Comparison of ENCODE assay signal across 16 mouse cellular contexts in the genomic region with DNA sequence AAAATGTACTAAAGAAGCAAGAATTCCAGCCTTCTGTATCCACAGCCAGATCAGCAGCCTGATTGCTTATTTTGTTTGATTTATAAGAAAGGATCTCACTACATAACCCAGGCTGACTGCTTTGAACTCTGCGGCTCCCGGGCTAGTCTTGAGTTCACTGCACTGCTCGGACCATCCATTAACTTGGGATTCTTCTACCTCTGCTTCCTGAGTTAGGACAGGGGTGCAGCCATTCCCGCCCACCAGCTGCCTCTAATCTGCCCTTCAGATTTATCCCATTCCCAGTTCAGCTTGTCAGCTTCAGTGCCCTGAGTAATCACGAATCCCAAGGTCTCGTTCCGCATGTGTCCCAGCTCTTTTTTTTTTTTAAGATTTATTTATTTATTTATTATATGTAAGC.
DNase-seq lines count a peak whose midpoint lies in the region; ATAC-seq and TF ChIP-seq lines count a peak whose summit lies in the region.
"Had no signal": no experiment of that assay in that cellular context is flagged by ENCODE, and none has a peak within 500 bp of the region (broad histone marks: within the 10 kb centered on the region; RNA-seq: fewer than 3 reads in every experiment).

No protein-coding gene starts in this region.

- TF ChIP-seq EP300 in liver, postnatal 0 days (IDR thresholded peaks at IDR 0.05; ENCODE audit: low read depth), result no peak

- H3K4me1 ChIP-seq in intestine, embryonic 14.5 days (replicated peaks; ENCODE audit: control insufficient read depth, insufficient read depth, low read length), result peaks cover 7% of the 10 kb centered on the region; the same call in 1 of the 2 replicates
- H3K4me1 ChIP-seq in intestine, embryonic 15.5 days (replicated peaks), result no peaks in the 10 kb centered on the region; the same call in 1 of the 2 replicates
- peaks cover 16% of the 10 kb centered on the region for H3K4me1 ChIP-seq in liver, postnatal 0 days (ENCODE audit: insufficient read depth)
- H3K4me1 ChIP-seq in liver, embryonic 12.5 days, result 0 out of 2 replicates have a peak, but pooled peaks cover 6% of the 10 kb centered on the region
- peaks cover 25% of the 10 kb centered on the region for H3K4me1 ChIP-seq in neural tube, embryonic 12.5 days
- H3K4me1 ChIP-seq: embryonic facial prominence, embryonic 13.5 days had no signal

- 33% methylated on average over 7 of the region's 7 CpGs for WGBS in intestine, embryonic 14.5 days
- WGBS in intestine, embryonic 15.5 days, result 49% methylated on average over 7 of the region's 7 CpGs
- WGBS in liver, postnatal 0 days (ENCODE audit: insufficient replicate concordance), result 89% methylated on average over 7 of the region's 7 CpGs
- WGBS in liver, embryonic 12.5 days (ENCODE audit: insufficient replicate concordance), result 87% methylated on average over 7 of the region's 7 CpGs
- 30% methylated on average over 7 of the region's 7 CpGs for WGBS in neural tube, embryonic 12.5 days

- DNase-seq in intestine, embryonic 14.5 days (ENCODE audit: low spot score), result peak; percentile 51
- DNase-seq in liver, postnatal 0 days, result peak; percentile 3
- DNase-seq in adrenal gland, postnatal 25 days, result peak; percentile 6
- no peak for DNase-seq in cerebellum, adult 9-10 months
- DNase-seq: cerebellum, adult 2 months; gastrocnemius, adult 2 months; left cerebral cortex, postnatal 4 days; liver, embryonic 13.5 days; right cerebral cortex, postnatal 25 days had no signal

- H3K36me3 ChIP-seq in intestine, embryonic 14.5 days (ENCODE audit: control insufficient read depth, insufficient read depth, low read length), result peaks cover 24% of the 10 kb centered on the region
- H3K36me3 ChIP-seq in intestine, embryonic 15.5 days, result 0 out of 2 replicates have a peak, but pooled peaks cover 3% of the 10 kb centered on the region
- peaks cover 36% of the 10 kb centered on the region for H3K36me3 ChIP-seq in liver, postnatal 0 days (replicated peaks; ENCODE audit: insufficient read depth, low read length)
- peaks cover 98% of the 10 kb centered on the region for H3K36me3 ChIP-seq in liver, embryonic 12.5 days
- peaks cover 37% of the 10 kb centered on the region for H3K36me3 ChIP-seq in neural tube, embryonic 12.5 days

- no peak overlapping the region for H3K27ac ChIP-seq in intestine, embryonic 14.5 days (ENCODE audit: low read depth)
- no peak overlapping the region for H3K27ac ChIP-seq in intestine, embryonic 15.5 days
- no peak overlapping the region for H3K27ac ChIP-seq in liver, postnatal 0 days (ENCODE audit: low read depth)
- H3K27ac ChIP-seq in liver, embryonic 12.5 days, result no peak overlapping the region
- H3K27ac ChIP-seq in neural tube, embryonic 12.5 days, result 0 out of 2 replicates have a peak overlapping the region, but pooled peaks have one; percentile 38
- H3K27ac ChIP-seq: embryonic facial prominence, embryonic 13.5 days; gastrocnemius, adult 2 months; heart, embryonic 15.5 days; liver, embryonic 13.5 days; midbrain, embryonic 13.5 days had no signal

- no peak overlapping the region for H3K4me2 ChIP-seq in intestine, embryonic 14.5 days (ENCODE audit: low read length)
- no peak overlapping the region for H3K4me2 ChIP-seq in intestine, embryonic 15.5 days (replicated peaks)
- no peak overlapping the region for H3K4me2 ChIP-seq in liver, postnatal 0 days (ENCODE audit: low read depth, low read length)
- no peak overlapping the region for H3K4me2 ChIP-seq in liver, embryonic 12.5 days
- no peak overlapping the region for H3K4me2 ChIP-seq in neural tube, embryonic 12.5 days (replicated peaks)
- H3K4me2 ChIP-seq: embryonic facial prominence, embryonic 13.5 days; heart, embryonic 15.5 days; liver, embryonic 13.5 days; midbrain, embryonic 13.5 days had no signal

- H3K9ac ChIP-seq in intestine, embryonic 14.5 days (ENCODE audit: low read length), result no peak overlapping the region
- H3K9ac ChIP-seq in intestine, embryonic 15.5 days, result no peak overlapping the region
- no peak overlapping the region for H3K9ac ChIP-seq in liver, postnatal 0 days (replicated peaks)
- H3K9ac ChIP-seq in liver, embryonic 12.5 days, result no peak overlapping the region
- H3K9ac ChIP-seq in neural tube, embryonic 12.5 days, result no peak overlapping the region
- H3K9ac ChIP-seq: embryonic facial prominence, embryonic 13.5 days; heart, embryonic 15.5 days; liver, embryonic 13.5 days; midbrain, embryonic 13.5 days had no signal

- ATAC-seq in intestine, embryonic 14.5 days (replicated peaks; ENCODE audit: low FRiP score, low TSS enrichment, low read depth), result no peak
- no peak for ATAC-seq in intestine, embryonic 15.5 days
- ATAC-seq in liver, postnatal 0 days, result no peak
- ATAC-seq in liver, embryonic 12.5 days, result no peak
- ATAC-seq in neural tube, embryonic 12.5 days (ENCODE audit: low FRiP score, low read depth), result no peak

- no peak overlapping the region for H3K4me3 ChIP-seq in intestine, embryonic 14.5 days (ENCODE audit: low read depth, low read length)
- no peak overlapping the region for H3K4me3 ChIP-seq in intestine, embryonic 15.5 days (replicated peaks)
- no peak overlapping the region for H3K4me3 ChIP-seq in liver, postnatal 0 days (ENCODE audit: low read depth, low read length)
- H3K4me3 ChIP-seq in liver, embryonic 12.5 days, result no peak overlapping the region
- H3K4me3 ChIP-seq in neural tube, embryonic 12.5 days, result no peak overlapping the region
- H3K4me3 ChIP-seq: embryonic facial prominence, embryonic 13.5 days; gastrocnemius, adult 2 months; heart, embryonic 15.5 days; liver, embryonic 13.5 days; midbrain, embryonic 13.5 days; myocyte had no signal

- TF ChIP-seq CTCF in liver, postnatal 0 days (IDR thresholded peaks at IDR 0.05; ENCODE audit: low read depth), result no peak

- no peaks in the 10 kb centered on the region for H3K9me3 ChIP-seq in intestine, embryonic 14.5 days (ENCODE audit: control insufficient read depth, low read length)
- H3K9me3 ChIP-seq in intestine, embryonic 15.5 days, result no peaks in the 10 kb centered on the region
- no peaks in the 10 kb centered on the region for H3K9me3 ChIP-seq in liver, postnatal 0 days (ENCODE audit: low read length)
- no peaks in the 10 kb centered on the region for H3K9me3 ChIP-seq in liver, embryonic 12.5 days (replicated peaks)
- no peaks in the 10 kb centered on the region for H3K9me3 ChIP-seq in neural tube, embryonic 12.5 days
- H3K9me3 ChIP-seq: embryonic facial prominence, embryonic 13.5 days; heart, embryonic 15.5 days; liver, embryonic 13.5 days; midbrain, embryonic 13.5 days had no signal

- H3K27me3 ChIP-seq in intestine, embryonic 14.5 days (replicated peaks; ENCODE audit: control insufficient read depth, insufficient read depth, low read length), result no peaks in the 10 kb centered on the region
- no peaks in the 10 kb centered on the region for H3K27me3 ChIP-seq in intestine, embryonic 15.5 days (replicated peaks)
- H3K27me3 ChIP-seq in liver, postnatal 0 days (ENCODE audit: insufficient read depth, low read length), result no peaks in the 10 kb centered on the region
- no peaks in the 10 kb centered on the region for H3K27me3 ChIP-seq in liver, embryonic 12.5 days (replicated peaks)
- no peaks in the 10 kb centered on the region for H3K27me3 ChIP-seq in neural tube, embryonic 12.5 days (replicated peaks)
- H3K27me3 ChIP-seq: embryonic facial prominence, embryonic 13.5 days; heart, embryonic 15.5 days; liver, embryonic 13.5 days had no signal
